In the genomic region with DNA sequence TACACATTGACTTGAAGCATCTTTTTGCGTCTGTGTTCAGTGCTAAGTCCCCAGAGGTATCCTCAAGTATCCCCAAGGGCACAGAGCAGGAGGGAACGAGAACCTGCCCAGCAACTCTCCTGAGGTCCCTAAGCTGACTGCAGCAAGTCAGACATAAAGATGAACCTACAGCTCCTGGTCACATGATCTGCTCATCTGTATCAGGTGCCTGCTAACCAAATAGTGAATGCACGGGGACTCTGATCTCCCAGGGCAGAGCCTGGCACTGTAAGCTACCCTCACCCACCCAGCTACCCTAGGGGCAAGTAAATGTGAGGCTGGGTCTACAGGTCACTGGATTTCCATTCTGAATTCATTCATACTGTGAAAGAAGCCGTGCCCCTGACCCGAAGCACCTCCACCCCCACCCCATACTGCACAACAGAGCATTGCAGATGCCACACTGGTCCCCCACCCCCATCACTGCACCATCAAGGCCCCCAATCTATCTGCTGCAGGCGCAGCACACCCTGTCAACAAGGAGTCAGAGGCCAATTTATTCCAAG, we compare ENCODE assay signal across 8 mouse cellular contexts. TPM values are rescaled to one million over a fixed set of nuclear protein-coding genes. Genes with fewer than 3 reads are reported as not detected.
DNase-seq lines count a peak whose midpoint lies in the region; ATAC-seq and TF ChIP-seq lines count a peak whose summit lies in the region.

No protein-coding gene starts in this region.

- TF ChIP-seq CTCF in heart, adult 2 months (IDR thresholded peaks at IDR 0.05), result no peak
- TF ChIP-seq CTCF in ES-Bruce4 (IDR thresholded peaks at IDR 0.05; ENCODE audit: low read depth, low read length), result no peak
- TF ChIP-seq CTCF in forebrain, postnatal 0 days (IDR thresholded peaks at IDR 0.05; ENCODE audit: low read depth), result no peak

- no peak for TF ChIP-seq POLR2A in heart, adult 2 months (IDR thresholded peaks at IDR 0.05; ENCODE audit: insufficient read depth, low read depth, low read length)
- TF ChIP-seq POLR2A in ES-Bruce4 (IDR thresholded peaks at IDR 0.05; ENCODE audit: insufficient read depth, low read length), result no peak

- peak overlapping the region; percentile 98 for H3K4me3 ChIP-seq in heart, adult 2 months
- peak overlapping the region; percentile 83 for H3K4me3 ChIP-seq in ES-Bruce4 (ENCODE audit: low read depth, low read length)
- peak overlapping the region; percentile 60 for H3K4me3 ChIP-seq in forebrain, postnatal 0 days (ENCODE audit: low read depth, low read length)
- H3K4me3 ChIP-seq in midbrain, embryonic 10.5 days, result peak overlapping the region; percentile 88

- peak overlapping the region; percentile 98 for H3K27ac ChIP-seq in heart, adult 2 months
- no peak overlapping the region for H3K27ac ChIP-seq in ES-Bruce4 (ENCODE audit: insufficient read depth, low read length)
- peak overlapping the region; percentile 91 for H3K27ac ChIP-seq in forebrain, postnatal 0 days (ENCODE audit: low read depth, low read length)
- peak overlapping the region; percentile 89 for H3K27ac ChIP-seq in midbrain, embryonic 10.5 days (replicated peaks)

- H3K27me3 ChIP-seq in heart, adult 2 months (ENCODE audit: control insufficient read depth, insufficient read depth, low read length), result no peaks in the 10 kb centered on the region
- 0 out of 2 replicates have a peak, but pooled peaks cover 3% of the 10 kb centered on the region for H3K27me3 ChIP-seq in ES-Bruce4 (ENCODE audit: control insufficient read depth, insufficient read depth, low read length, poor library complexity, severe bottlenecking)
- no peaks in the 10 kb centered on the region for H3K27me3 ChIP-seq in forebrain, postnatal 0 days (ENCODE audit: insufficient read depth, low read length)
- peaks cover 91% of the 10 kb centered on the region for H3K27me3 ChIP-seq in midbrain, embryonic 10.5 days (ENCODE audit: low read depth, poor library complexity, severe bottlenecking)

- TF ChIP-seq EP300 in heart, adult 2 months (IDR thresholded peaks at IDR 0.05; ENCODE audit: insufficient read depth, low read depth, low read length), result no peak
- TF ChIP-seq EP300 in ES-Bruce4 (IDR thresholded peaks at IDR 0.05; ENCODE audit: insufficient read depth, low read depth, low read length), result no peak

- H3K9ac ChIP-seq in heart, adult 2 months (ENCODE audit: low read depth, low read length), result peak overlapping the region; percentile 99
- H3K9ac ChIP-seq in ES-Bruce4 (ENCODE audit: low read depth, poor library complexity, severe bottlenecking), result no peak overlapping the region
- peak overlapping the region; percentile 97 for H3K9ac ChIP-seq in forebrain, postnatal 0 days

- H3K4me1 ChIP-seq in heart, adult 2 months (ENCODE audit: control insufficient read depth, insufficient read depth, low read length), result peaks cover 22% of the 10 kb centered on the region
- no peaks in the 10 kb centered on the region for H3K4me1 ChIP-seq in ES-Bruce4 (ENCODE audit: control insufficient read depth, insufficient read depth, low read length)
- H3K4me1 ChIP-seq in forebrain, postnatal 0 days (ENCODE audit: insufficient read depth), result peaks cover 48% of the 10 kb centered on the region
- peaks cover 73% of the 10 kb centered on the region for H3K4me1 ChIP-seq in midbrain, embryonic 10.5 days

- H3K4me2 ChIP-seq in forebrain, postnatal 0 days (ENCODE audit: low read depth), result peak overlapping the region; percentile 96

- WGBS in heart, adult 2 months, result 28% methylated on average over 6 of the region's 6 CpGs
- WGBS in forebrain, postnatal 0 days, result 17% methylated on average over 6 of the region's 6 CpGs
- 28% methylated on average over 6 of the region's 6 CpGs for WGBS in midbrain, embryonic 10.5 days

- no peaks in the 10 kb centered on the region for H3K36me3 ChIP-seq in heart, adult 2 months (ENCODE audit: control insufficient read depth, insufficient read depth, low read length)
- H3K36me3 ChIP-seq in ES-Bruce4 (ENCODE audit: control insufficient read depth, insufficient read depth, low read length, poor library complexity, severe bottlenecking), result no peaks in the 10 kb centered on the region
- H3K36me3 ChIP-seq in forebrain, postnatal 0 days (ENCODE audit: insufficient read depth), result peaks cover 8% of the 10 kb centered on the region; the same call in 1 of the 2 replicates
- no peaks in the 10 kb centered on the region for H3K36me3 ChIP-seq in midbrain, embryonic 10.5 days

- H3K79me2 ChIP-seq in heart, adult 2 months (replicated peaks; ENCODE audit: control insufficient read depth, insufficient read depth, low read length), result no peaks in the 10 kb centered on the region

- DNase-seq in heart, adult 2 months, result no peak
- DNase-seq in heart, postnatal 4 days, result no peak
- DNase-seq in forebrain, postnatal 0 days, result no peak
- no peak for DNase-seq in midbrain, embryonic 10.5 days (ENCODE audit: low spot score)
- no peak for DNase-seq in adrenal gland, adult 2 months
- DNase-seq in gastrocnemius, adult 8-10 months (ENCODE audit: low spot score in 2 of 2), result no peak
- DNase-seq in layer of hippocampus, adult 9-10 months (ENCODE audit: low spot score), result no peak

- no peak for ATAC-seq in forebrain, postnatal 0 days

- intact Hi-C loops in heart, adult 2 months (cut with DNase I), result no loop called here

- no peaks in the 10 kb centered on the region for H3K9me3 ChIP-seq in ES-Bruce4 (replicated peaks; ENCODE audit: control insufficient read depth, insufficient read depth, low read length, poor library complexity, severe bottlenecking)
- no peaks in the 10 kb centered on the region for H3K9me3 ChIP-seq in forebrain, postnatal 0 days (ENCODE audit: low read length)
- no peaks in the 10 kb centered on the region for H3K9me3 ChIP-seq in midbrain, embryonic 10.5 days (replicated peaks)

RNA-seq across cellular contexts. Expression of gene Dusp8, which starts 1.9 kb away (rescaled TPM):
- 10 to 100 TPM; 37.4 to 43.2 TPM for total RNA-seq in heart, adult 2 months (2021)
- polyA plus RNA-seq in heart, adult 2 months (2012; rRNA removed), result 31.4 and 38.4 TPM in 2 replicates
- total RNA-seq in heart, postnatal 4 days (2021), result 10 to 100 TPM; 37.7 to 43.0 TPM
- polyA plus RNA-seq in ES-Bruce4 (2011; ENCODE audit: insufficient read depth, insufficient read length, low read depth, missing spikeins), result 2.0 and 2.3 TPM in 2 replicates
- total RNA-seq in forebrain, postnatal 0 days (2014; rRNA removed), result 78.0 and 92.6 TPM in 2 replicates
- polyA plus RNA-seq in forebrain, postnatal 0 days (2015; fragmentation: Nextera tagmentation; extraction: Ambion mirVana), result 79.2 and 106 TPM in 2 replicates
- 6.4 and 13.2 TPM in 2 replicates for polyA plus RNA-seq in midbrain, embryonic 10.5 days (2016; fragmentation: Nextera tagmentation; extraction: Ambion mirVana)
- total RNA-seq in adrenal gland, adult 2 months (2021), result 10 to 100 TPM; 11.1 to 15.9 TPM
- polyA plus RNA-seq in adrenal gland, adult 2 months (2012; rRNA removed), result 10.7 and 13.2 TPM in 2 replicates
- total RNA-seq in gastrocnemius, adult 8-10 months (2022), result 10 to 100 TPM; 20.5 to 33.4 (median 27.6) TPM

RNA-seq across cellular contexts. Expression of gene Gm45618, which starts 26.8 kb away (rescaled TPM):
- not detected for total RNA-seq in heart, adult 2 months (2021)
- not detected in 2 replicates for polyA plus RNA-seq in heart, adult 2 months (2012; rRNA removed)
- total RNA-seq in heart, postnatal 4 days (2021), result not detected
- polyA plus RNA-seq in ES-Bruce4 (2011; ENCODE audit: insufficient read depth, insufficient read length, low read depth, missing spikeins), result not detected in 2 replicates
- not detected in 2 replicates for total RNA-seq in forebrain, postnatal 0 days (2014; rRNA removed)
- 0.24 TPM in 1 of 2 replicates, not detected in the other for polyA plus RNA-seq in forebrain, postnatal 0 days (2015; fragmentation: Nextera tagmentation; extraction: Ambion mirVana)
- polyA plus RNA-seq in midbrain, embryonic 10.5 days (2016; fragmentation: Nextera tagmentation; extraction: Ambion mirVana), result 0.29 TPM in 1 of 2 replicates, not detected in the other
- not detected for total RNA-seq in adrenal gland, adult 2 months (2021)
- polyA plus RNA-seq in adrenal gland, adult 2 months (2012; rRNA removed), result not detected in 2 replicates
- not detected for total RNA-seq in gastrocnemius, adult 8-10 months (2022)

RNA-seq across cellular contexts. Expression of gene Mob2, which starts 32.9 kb away (rescaled TPM):
- total RNA-seq in heart, adult 2 months (2021), result 10 to 100 TPM; 41.9 to 44.5 TPM
- 44.8 and 58.9 TPM in 2 replicates for polyA plus RNA-seq in heart, adult 2 months (2012; rRNA removed)
- total RNA-seq in heart, postnatal 4 days (2021), result 10 to 100 TPM; 33.4 to 33.6 TPM
- polyA plus RNA-seq in ES-Bruce4 (2011; ENCODE audit: insufficient read depth, insufficient read length, low read depth, missing spikeins), result 19.0 and 20.7 TPM in 2 replicates
- total RNA-seq in forebrain, postnatal 0 days (2014; rRNA removed), result 37.8 and 42.5 TPM in 2 replicates
- 39.8 and 39.9 TPM in 2 replicates for polyA plus RNA-seq in forebrain, postnatal 0 days (2015; fragmentation: Nextera tagmentation; extraction: Ambion mirVana)
- 62.2 and 64.0 TPM in 2 replicates for polyA plus RNA-seq in midbrain, embryonic 10.5 days (2016; fragmentation: Nextera tagmentation; extraction: Ambion mirVana)
- 10 to 100 TPM; 52.3 to 59.3 TPM for total RNA-seq in adrenal gland, adult 2 months (2021)
- polyA plus RNA-seq in adrenal gland, adult 2 months (2012; rRNA removed), result 33.1 and 38.2 TPM in 2 replicates
- total RNA-seq in gastrocnemius, adult 8-10 months (2022), result 10 to 100 TPM; 53.3 to 58.5 (median 55.9) TPM

RNA-seq across cellular contexts. Expression of gene Gm39115, which starts 42.1 kb away (rescaled TPM):
- total RNA-seq in heart, adult 2 months (2021), result not detected
- polyA plus RNA-seq in heart, adult 2 months (2012; rRNA removed), result not detected in 2 replicates
- total RNA-seq in heart, postnatal 4 days (2021), result not detected
- not detected in 2 replicates for polyA plus RNA-seq in ES-Bruce4 (2011; ENCODE audit: insufficient read depth, insufficient read length, low read depth, missing spikeins)
- not detected in 2 replicates for total RNA-seq in forebrain, postnatal 0 days (2014; rRNA removed)
- polyA plus RNA-seq in forebrain, postnatal 0 days (2015; fragmentation: Nextera tagmentation; extraction: Ambion mirVana), result not detected in 2 replicates
- not detected in 2 replicates for polyA plus RNA-seq in midbrain, embryonic 10.5 days (2016; fragmentation: Nextera tagmentation; extraction: Ambion mirVana)
- not detected for total RNA-seq in adrenal gland, adult 2 months (2021)
- polyA plus RNA-seq in adrenal gland, adult 2 months (2012; rRNA removed), result not detected in 2 replicates
- total RNA-seq in gastrocnemius, adult 8-10 months (2022), result not detected

RNA-seq across cellular contexts. Expression of gene Gm45337, which starts 50.6 kb away (rescaled TPM):
- total RNA-seq in heart, adult 2 months (2021), result not detected
- polyA plus RNA-seq in heart, adult 2 months (2012; rRNA removed), result not detected in 2 replicates
- not detected for total RNA-seq in heart, postnatal 4 days (2021)
- not detected in 2 replicates for polyA plus RNA-seq in ES-Bruce4 (2011; ENCODE audit: insufficient read depth, insufficient read length, low read depth, missing spikeins)
- total RNA-seq in forebrain, postnatal 0 days (2014; rRNA removed), result not detected in 2 replicates
- not detected in 2 replicates for polyA plus RNA-seq in forebrain, postnatal 0 days (2015; fragmentation: Nextera tagmentation; extraction: Ambion mirVana)
- not detected in 2 replicates for polyA plus RNA-seq in midbrain, embryonic 10.5 days (2016; fragmentation: Nextera tagmentation; extraction: Ambion mirVana)
- not detected for total RNA-seq in adrenal gland, adult 2 months (2021)
- polyA plus RNA-seq in adrenal gland, adult 2 months (2012; rRNA removed), result not detected in 2 replicates
- total RNA-seq in gastrocnemius, adult 8-10 months (2022), result not detected
